Mouse (Mus musculus) forebrain, embryonic 13.5 days (tissue): Measurements from ENCODE around the gene Zdhhc9. TPM values are rescaled to one million over a fixed set of nuclear protein-coding genes. Genes with fewer than 3 reads are reported as not detected.

Experiments
- ATAC-seq: fragments of 200-750 bp; cut with Nextera tagmentation; 2 replicates; pipeline ENCODE4 v1.8.0; 2017
- H3K27ac ChIP-seq: fragments of 300-500 bp; sonication (generic); 2 replicates; pipeline ENCODE4 v1.5.1; 2015; ENCODE audit warnings: inconsistent platforms, mild to moderate bottlenecking, moderate library complexity
- H3K27me3 ChIP-seq: fragments of 300-500 bp; sonication (generic); 2 replicates; pipeline ENCODE4 v1.6.1; 2015; ENCODE audit warnings: mild to moderate bottlenecking, inconsistent platforms
- H3K36me3 ChIP-seq: fragments of 300-500 bp; sonication (generic); 2 replicates; pipeline ENCODE4 v1.6.1; 2015; ENCODE audit warnings: mild to moderate bottlenecking, inconsistent platforms; ENCODE audit not compliant: poor library complexity, severe bottlenecking
- H3K4me1 ChIP-seq: fragments of 300-500 bp; sonication (generic); 2 replicates; pipeline ENCODE4 v1.6.1; 2015; ENCODE audit warnings: inconsistent platforms
- H3K4me2 ChIP-seq: fragments of 300-500 bp; sonication (generic); 2 replicates; pipeline ENCODE4 v1.6.1; 2015; ENCODE audit warnings: inconsistent platforms, mild to moderate bottlenecking, moderate library complexity
- H3K4me3 ChIP-seq: fragments of 300-500 bp; sonication (generic); 2 replicates; pipeline ENCODE4 v1.5.1; 2015; ENCODE audit warnings: mild to moderate bottlenecking, inconsistent platforms
- H3K9ac ChIP-seq: fragments of 300-500 bp; sonication (generic); 2 replicates; pipeline ENCODE4 v1.6.1; 2015; ENCODE audit warnings: mild to moderate bottlenecking, inconsistent platforms
- H3K9me3 ChIP-seq: fragments of 300-500 bp; sonication (generic); replicated peaks from 2 replicates; pipeline ENCODE4 v1.6.1; 2016; ENCODE audit warnings: inconsistent platforms
- WGBS: fragments of 180-500 bp; shearing (Covaris S2); methylation state at CpG from one replicate; pipeline ENCODE4 v1.1.7; 2015; 5-methylcytosine and 5-hydroxymethylcytosine counted together
- polyA plus RNA-seq: library from polyadenylated mRNA; unstranded; fragments of >200 nt; fragmentation: Nextera tagmentation; extraction: Ambion mirVana; gene quantifications from 2 replicates; pipeline ENCODE4 v1.2.1, GENCODE M21; 2015

The Zdhhc9 gene
- polyA plus RNA-seq, 1 experiment from 2014 or later, result 6.8 TPM

- no peaks in the 10 kb centered on the region for H3K27me3 ChIP-seq
- 92% methylated on average over 11 of the region's 11 CpGs for WGBS
- H3K9me3 ChIP-seq, result no peaks in the 10 kb centered on the region
- H3K4me2 ChIP-seq, result no peak overlapping the region
- no peak overlapping the region for H3K27ac ChIP-seq
- H3K4me3 ChIP-seq, result no peak overlapping the region
- H3K4me1 ChIP-seq, result no peaks in the 10 kb centered on the region
- H3K9ac ChIP-seq, result no peak overlapping the region
- no peaks in the 10 kb centered on the region for H3K36me3 ChIP-seq
- ATAC-seq, result no peak
These were observed 50.3 kb downstream of the Zdhhc9 start for GRCm38 (mm10) chrX:48158229-48158919.

DNA sequence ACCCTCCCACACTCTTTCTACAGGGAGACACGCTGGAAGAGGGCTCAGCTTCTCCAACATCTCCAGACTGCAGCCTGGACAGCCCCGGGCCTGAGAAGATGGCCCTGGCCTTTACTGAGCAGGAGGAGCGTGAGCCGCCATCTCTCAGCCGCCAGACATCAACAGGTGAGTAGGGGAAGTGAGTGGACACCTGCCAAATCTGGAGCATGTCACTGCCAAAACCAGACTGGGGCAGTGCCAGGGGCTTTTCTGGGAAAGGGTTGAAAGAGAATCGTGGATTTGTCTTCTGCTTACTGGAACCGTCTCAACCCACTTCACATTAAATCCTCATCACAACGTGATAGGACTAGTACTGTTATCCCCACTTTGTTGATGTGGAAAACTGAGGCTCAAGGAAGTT lies 51.3 kb downstream of the Zdhhc9 start:
- no peak for ATAC-seq
- Histone ChIP-seq H3K27ac (no peak overlapping the region), H3K4me3 (no peak overlapping the region), H3K4me2 (no peak overlapping the region), H3K9ac (no peak overlapping the region), H3K27me3 (no peaks in the 10 kb centered on the region), H3K9me3 (no peaks in the 10 kb centered on the region), H3K36me3 (no peaks in the 10 kb centered on the region), H3K4me1 (no peaks in the 10 kb centered on the region)
- WGBS, result 83% methylated on average over 8 of the region's 8 CpGs

DNA sequence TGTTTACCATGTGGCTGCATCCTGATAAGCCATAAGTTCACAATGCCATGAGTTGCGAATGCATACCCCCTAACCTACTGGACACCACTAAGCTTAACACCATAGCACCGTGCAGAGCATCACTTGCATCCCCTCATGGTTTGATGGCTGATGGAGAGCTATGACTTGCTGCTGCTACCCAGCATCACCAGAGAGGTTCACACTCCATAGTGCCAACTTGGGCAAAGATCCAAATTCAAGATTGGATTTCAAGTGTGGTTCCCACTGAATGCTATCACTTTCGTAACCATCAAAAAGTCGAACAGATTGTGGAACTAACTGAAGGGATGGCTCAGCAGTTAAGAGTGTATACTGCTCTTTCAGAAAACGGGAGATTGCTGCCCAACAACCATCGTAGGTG lies 53.2 kb downstream of the Zdhhc9 start:
- ATAC-seq, result no peak
- Histone ChIP-seq H3K36me3 (no peaks in the 10 kb centered on the region), H3K9ac (no peak overlapping the region), H3K27me3 (no peaks in the 10 kb centered on the region), H3K4me1 (no peaks in the 10 kb centered on the region), H3K4me2 (no peak overlapping the region), H3K4me3 (no peak overlapping the region), H3K9me3 (no peaks in the 10 kb centered on the region), H3K27ac (no peak overlapping the region)
- WGBS, result 82% methylated on average over 6 of the region's 6 CpGs

GRCm38 (mm10) chrX:48153949-48154348 lies 54.7 kb downstream of the Zdhhc9 start:
- H3K9me3 ChIP-seq, result no peaks in the 10 kb centered on the region
- no peaks in the 10 kb centered on the region for H3K36me3 ChIP-seq
- H3K4me2 ChIP-seq, result no peak overlapping the region
- H3K27ac ChIP-seq, result no peak overlapping the region
- no peaks in the 10 kb centered on the region for H3K4me1 ChIP-seq
- ATAC-seq, result no peak
- no peak overlapping the region for H3K4me3 ChIP-seq
- no peak overlapping the region for H3K9ac ChIP-seq
- WGBS, result 68% methylated on average over 2 of the region's 2 CpGs
- no peaks in the 10 kb centered on the region for H3K27me3 ChIP-seq

DNA sequence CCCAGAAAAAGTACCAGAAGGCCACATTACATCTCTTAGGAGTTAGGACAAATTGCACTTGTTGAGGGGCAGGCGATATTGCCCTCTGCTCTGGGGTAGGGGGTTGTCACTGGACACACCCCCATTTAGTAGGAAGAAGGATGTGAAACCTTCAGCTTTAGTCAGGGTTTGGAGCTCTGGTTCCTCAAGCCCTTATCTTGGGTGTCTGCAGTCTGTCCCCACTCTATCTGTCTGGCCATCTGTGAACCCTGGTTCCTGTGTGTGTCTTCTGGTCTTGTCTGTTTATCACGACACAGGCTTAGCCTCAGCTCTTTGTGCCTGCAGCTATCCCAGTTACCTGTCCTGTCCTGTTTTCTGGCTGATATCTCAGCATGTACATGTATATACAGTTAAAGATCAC lies 55.3 kb downstream of the Zdhhc9 start:
- no peak for ATAC-seq
- 96% methylated on average over 2 of the region's 2 CpGs for WGBS
- H3K4me3 ChIP-seq, result no peak overlapping the region
- no peaks in the 10 kb centered on the region for H3K4me1 ChIP-seq
- no peak overlapping the region for H3K4me2 ChIP-seq
- H3K9ac ChIP-seq, result no peak overlapping the region
- no peak overlapping the region for H3K27ac ChIP-seq
- no peaks in the 10 kb centered on the region for H3K27me3 ChIP-seq
- no peaks in the 10 kb centered on the region for H3K9me3 ChIP-seq
- no peaks in the 10 kb centered on the region for H3K36me3 ChIP-seq

DNA sequence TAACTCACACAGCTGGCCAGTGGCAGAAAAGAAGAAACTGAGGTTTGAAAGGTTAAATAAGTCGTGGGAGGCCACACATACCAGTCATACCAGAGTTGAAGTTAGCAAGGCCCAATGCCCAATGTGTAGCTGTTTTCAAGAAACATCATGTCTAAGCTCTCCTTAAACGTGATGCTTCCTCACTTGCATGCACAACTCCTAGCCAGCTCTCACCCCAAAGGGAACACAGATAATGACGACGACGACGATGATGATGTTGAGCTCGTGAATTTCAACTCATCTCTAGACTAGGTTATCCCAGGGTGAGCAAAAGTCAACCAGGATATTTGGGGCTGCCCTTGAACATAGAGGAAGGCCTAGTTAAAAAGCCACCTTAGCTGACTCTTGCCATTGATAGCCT lies 56.6 kb downstream of the Zdhhc9 start:
- Histone ChIP-seq H3K36me3 (no peaks in the 10 kb centered on the region), H3K9me3 (no peaks in the 10 kb centered on the region), H3K4me1 (no peaks in the 10 kb centered on the region), H3K4me3 (no peak overlapping the region), H3K9ac (no peak overlapping the region), H3K4me2 (no peak overlapping the region), H3K27ac (no peak overlapping the region), H3K27me3 (no peaks in the 10 kb centered on the region)
- 84% methylated on average over 7 of the region's 7 CpGs for WGBS
- ATAC-seq, result no peak

- Histone ChIP-seq H3K27me3 (no peaks in the 10 kb centered on the region), H3K36me3 (no peaks in the 10 kb centered on the region), H3K4me2 (no peak overlapping the region), H3K27ac (no peak overlapping the region), H3K4me3 (no peak overlapping the region), H3K9ac (no peak overlapping the region), H3K4me1 (no peaks in the 10 kb centered on the region), H3K9me3 (no peaks in the 10 kb centered on the region)
- no peak for ATAC-seq
- 81% methylated on average over 7 of the region's 7 CpGs for WGBS
These were observed 60.9 kb downstream of the Zdhhc9 start for GRCm38 (mm10) chrX:48147741-48148186.

DNA sequence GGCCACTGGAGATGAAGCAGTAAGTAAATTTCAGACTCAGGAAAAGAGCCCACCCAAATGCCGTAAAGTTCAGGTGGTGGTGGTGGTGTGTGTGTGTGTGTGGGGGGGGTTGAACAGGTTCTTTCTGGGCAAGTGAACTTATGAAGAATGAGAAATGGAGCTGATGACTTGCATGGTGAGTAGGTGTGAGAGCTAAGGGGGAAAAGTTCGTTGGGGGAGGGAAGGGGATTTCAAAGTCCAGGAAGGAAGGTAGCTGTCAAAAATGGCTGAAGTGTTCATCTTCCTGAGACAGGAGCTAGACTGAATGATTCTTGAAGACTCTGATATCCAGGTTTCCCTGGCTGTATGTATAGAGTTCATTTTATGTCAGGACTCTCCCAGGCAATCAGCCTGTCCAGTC lies 61.5 kb downstream of the Zdhhc9 start:
- Histone ChIP-seq H3K4me1 (no peaks in the 10 kb centered on the region), H3K36me3 (no peaks in the 10 kb centered on the region), H3K9ac (no peak overlapping the region), H3K9me3 (no peaks in the 10 kb centered on the region), H3K27ac (no peak overlapping the region), H3K4me3 (no peak overlapping the region), H3K4me2 (no peak overlapping the region), H3K27me3 (no peaks in the 10 kb centered on the region)
- no peak for ATAC-seq
- WGBS, result 81% methylated on average over 2 of the region's 2 CpGs

GRCm38 (mm10) chrX:48146262-48146661 lies 62.4 kb downstream of the Zdhhc9 start, which contains the start of gene Sash3:
Sash3 (plus strand) TSS chrX:48146436.
- H3K9ac ChIP-seq, result no peak within 1 kb of the TSS
- no peak for ATAC-seq

DNA sequence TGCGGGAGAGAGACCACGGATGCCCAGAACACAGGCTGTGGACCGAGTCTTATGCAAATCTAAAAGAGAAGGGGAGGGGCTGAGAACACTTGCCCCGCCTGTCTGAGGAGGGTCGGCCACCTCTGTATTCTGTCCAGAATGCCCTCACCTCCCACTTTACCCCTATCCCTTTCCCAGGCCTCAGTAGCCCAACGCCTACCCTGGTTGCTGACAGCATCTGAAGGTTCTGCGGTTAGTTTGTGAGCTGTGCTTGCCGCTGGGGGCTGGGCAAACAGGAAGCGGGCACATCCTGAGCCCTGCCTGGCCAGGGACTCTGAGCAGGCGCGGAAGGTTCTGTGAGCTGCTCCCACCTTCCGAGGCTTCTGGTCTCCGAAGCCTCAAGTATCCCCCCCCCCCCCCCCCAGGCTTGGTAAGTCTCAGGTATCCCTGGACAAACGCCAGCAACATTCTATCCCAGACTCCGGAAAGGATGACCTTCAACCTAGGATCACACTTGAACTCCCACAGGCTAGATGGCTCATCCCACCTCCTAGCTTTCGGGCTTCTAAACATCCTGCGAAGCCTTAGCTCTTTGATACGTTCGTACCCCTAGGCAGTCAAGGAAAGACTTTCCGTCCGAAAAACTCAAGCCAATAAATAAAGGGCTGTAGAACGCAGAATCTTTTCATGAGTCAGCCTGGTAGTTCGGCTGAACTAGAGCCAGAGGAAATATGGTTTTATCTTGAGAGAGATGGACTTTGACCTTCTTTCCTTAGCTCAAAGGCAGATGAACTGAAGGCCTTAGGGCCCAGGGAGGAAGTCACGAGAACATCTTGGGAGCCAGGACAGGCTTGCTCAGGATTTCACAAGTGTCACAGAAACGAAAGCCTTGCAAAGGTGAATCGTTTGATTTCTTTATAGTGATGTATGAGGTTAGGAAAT lies 65.0 kb downstream of the Zdhhc9 start:
- no peaks in the 10 kb centered on the region for H3K9me3 ChIP-seq
- H3K9ac ChIP-seq, result no peak overlapping the region
- H3K27me3 ChIP-seq, result no peaks in the 10 kb centered on the region
- H3K4me1 ChIP-seq, result peaks cover 9% of the 10 kb centered on the region; the same call in 1 of the 2 replicates
- no peaks in the 10 kb centered on the region for H3K36me3 ChIP-seq
- no peak overlapping the region for H3K27ac ChIP-seq
- ATAC-seq, result no peak
- H3K4me3 ChIP-seq, result no peak overlapping the region
- WGBS, result 60% methylated on average over 26 of the region's 26 CpGs
- H3K4me2 ChIP-seq, result no peak overlapping the region; the same call in 1 of the 2 replicates

More at GRCm38 (mm10) chrX:48146262-48146661, 62.4 kb downstream of the Zdhhc9 start, which contains the start of gene Sash3:
- Histone ChIP-seq H3K4me1 (no peaks in the 10 kb centered on the region), H3K27ac (no peak within 1 kb of the TSS), H3K9me3 (no peaks in the 10 kb centered on the region), H3K4me2 (no peak within 1 kb of the TSS), H3K36me3 (no peaks in the 10 kb centered on the region), H3K27me3 (no peaks in the 10 kb centered on the region), H3K4me3 (no peak within 1 kb of the TSS)
- 93% methylated on average over 4 of the region's 4 CpGs for whole genome bisulfite sequencing

DNA sequence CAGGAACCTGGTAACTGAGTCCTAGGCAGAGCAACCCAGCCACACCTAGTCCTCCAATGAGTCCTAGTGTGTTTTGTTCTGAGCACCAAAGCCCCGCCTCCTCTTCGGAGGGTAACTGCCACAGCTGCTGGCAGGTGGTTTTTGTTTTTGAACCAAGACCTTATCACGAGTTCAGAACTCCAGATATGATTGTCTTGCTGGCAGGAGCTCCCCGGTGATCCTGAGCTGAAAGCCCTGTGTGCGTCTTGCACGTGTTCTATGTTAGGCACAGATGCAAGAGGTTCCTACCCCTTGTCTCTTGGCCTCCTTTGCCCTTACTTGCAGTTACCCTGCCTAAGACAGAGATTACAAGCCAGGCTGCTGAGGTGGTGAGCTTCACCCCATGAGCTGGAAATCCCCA lies 67.2 kb downstream of the Zdhhc9 start:
- Histone ChIP-seq H3K36me3 (no peaks in the 10 kb centered on the region), H3K9me3 (no peaks in the 10 kb centered on the region), H3K27ac (no peak overlapping the region), H3K4me3 (no peak overlapping the region), H3K27me3 (no peaks in the 10 kb centered on the region), H3K9ac (no peak overlapping the region), H3K4me1 (peaks cover 9% of the 10 kb centered on the region; the same call in 1 of the 2 replicates), H3K4me2 (no peak overlapping the region)
- WGBS, result 78% methylated on average over 6 of the region's 6 CpGs
- no peak for ATAC-seq

GRCm38 (mm10) chrX:48140286-48140877 lies 68.3 kb downstream of the Zdhhc9 start:
- ATAC-seq, result no peak
- Histone ChIP-seq H3K4me2 (no peak overlapping the region), H3K4me1 (peaks cover 9% of the 10 kb centered on the region; the same call in 1 of the 2 replicates), H3K36me3 (no peaks in the 10 kb centered on the region), H3K9me3 (no peaks in the 10 kb centered on the region), H3K9ac (no peak overlapping the region), H3K4me3 (no peak overlapping the region), H3K27me3 (no peaks in the 10 kb centered on the region), H3K27ac (no peak overlapping the region)
- 62% methylated on average over 3 of the region's 3 CpGs for WGBS
